Mouse (Mus musculus): ENCODE data around the gene U2af2. TPM values are rescaled to one million over a fixed set of nuclear protein-coding genes. Genes with fewer than 3 reads are reported as not detected.
"Not testable (repeated sequence)": the region's sequence is repeated elsewhere in the genome, so short reads cannot be mapped to it uniquely, and the experiment has no call there.

U2af2 gene
- total RNA-seq, 2 experiments from 2014 or later = 142 to 161 TPM

- no peak for DNase-seq
Measured at GRCm38 (mm10) chr7:5074984-5075383, 13.0 kb downstream of the U2af2 start.

GRCm38 (mm10) chr7:5076931-5077330 is 15.0 kb downstream of the U2af2 start:
- DNase-seq = no peak

- not testable (repeated sequence) for DNase-seq
Measured at GRCm38 (mm10) chr7:5079365-5080009, 17.5 kb downstream of the U2af2 start.

GRCm38 (mm10) chr7:5080010-5080751 is 18.2 kb downstream of the U2af2 start, which contains the start of gene Epn1:
TSS of gene Epn1 (plus strand) at chr7:5080235.
- DNase-seq = peak; percentile 98

- DNase-seq = no peak
Measured at GRCm38 (mm10) chr7:5080815-5081214, 18.9 kb downstream of the U2af2 start.

- DNase-seq = no peak
Measured at GRCm38 (mm10) chr7:5081241-5081640, 19.3 kb downstream of the U2af2 start.

- no peak for DNase-seq
Measured at GRCm38 (mm10) chr7:5081939-5082338, 20.0 kb downstream of the U2af2 start.

- DNase-seq = no peak
Measured at GRCm38 (mm10) chr7:5083325-5084105, 21.6 kb downstream of the U2af2 start.

GRCm38 (mm10) chr7:5085512-5085911 is 23.6 kb downstream of the U2af2 start:
- no peak for DNase-seq

GRCm38 (mm10) chr7:5086921-5087440 is 25.0 kb downstream of the U2af2 start:
- DNase-seq = peak; percentile 20

- DNase-seq = no peak
Measured at GRCm38 (mm10) chr7:5087886-5088285, 25.9 kb downstream of the U2af2 start.

- DNase-seq = no peak
Measured at GRCm38 (mm10) chr7:5089853-5090252, 27.9 kb downstream of the U2af2 start.

- no peak for DNase-seq
Measured at GRCm38 (mm10) chr7:5091008-5091728, 29.2 kb downstream of the U2af2 start.

- DNase-seq = no peak
Measured at GRCm38 (mm10) chr7:5092381-5092780, 30.4 kb downstream of the U2af2 start.

GRCm38 (mm10) chr7:5092831-5093510 is 31.0 kb downstream of the U2af2 start:
- no peak for DNase-seq

GRCm38 (mm10) chr7:5098769-5099168 is 36.8 kb downstream of the U2af2 start:
- DNase-seq = no peak

GRCm38 (mm10) chr7:5099796-5100195 is 37.9 kb downstream of the U2af2 start:
- DNase-seq = no peak

GRCm38 (mm10) chr7:5101066-5101663 is 39.2 kb downstream of the U2af2 start:
- no peak for DNase-seq

- DNase-seq = no peak
Measured at GRCm38 (mm10) chr7:5102564-5102963, 40.6 kb downstream of the U2af2 start.

GRCm38 (mm10) chr7:5108272-5108671 is 46.3 kb downstream of the U2af2 start:
- DNase-seq = no peak

- DNase-seq = no peak
Measured at GRCm38 (mm10) chr7:5109301-5109700, 47.4 kb downstream of the U2af2 start.

Data from adrenal gland, postnatal 10 days (tissue).